Mouse (Mus musculus) stomach, postnatal 0 days (tissue): ENCODE data around the gene Amn.

Experiments used
- CTCF ChIP-seq: IDR thresholded peaks from 2 replicates; pipeline ENCODE4 v1.5.1; 2016; ENCODE audit warnings: antibody characterized with exemption, low read depth, mild to moderate bottlenecking, moderate library complexity
- EP300 ChIP-seq: optimal IDR thresholded peaks from 2 replicates; pipeline ENCODE3; 2016; ENCODE audit warnings: antibody characterized with exemption

DNA sequence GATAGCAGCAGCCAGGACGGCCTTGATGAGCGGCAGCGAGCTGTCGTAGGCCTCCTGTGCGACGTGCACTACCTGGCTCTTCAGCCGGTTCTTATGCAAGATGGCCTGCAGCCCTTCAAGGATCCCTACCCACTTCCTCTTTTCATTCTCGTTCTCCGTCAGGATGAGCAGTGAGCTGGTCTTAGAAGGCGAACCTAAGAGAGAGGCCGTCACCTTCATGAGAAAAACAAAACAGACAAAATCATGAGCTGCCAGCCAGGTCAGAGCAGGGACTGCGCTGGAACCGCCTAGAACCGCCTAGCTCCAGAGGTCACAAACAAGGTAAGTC is 31.1 kb downstream of the Amn start:
- TF ChIP-seq EP300 (no peak), CTCF (no peak)
